Mouse (Mus musculus) E14TG2a.4 (cell line): ENCODE measurements around the gene Abcg5.

Source experiments
- CTCF ChIP-seq: conservative IDR thresholded peaks from 2 replicates; pipeline ENCODE4 v1.5.1; 2014; ENCODE audit warnings: low read length
- NANOG ChIP-seq: IDR thresholded peaks from 2 replicates; pipeline ENCODE4 v1.6.1; 2014; ENCODE audit warnings: borderline replicate concordance, low read length, mixed read lengths
- POU5F1 ChIP-seq: IDR thresholded peaks from 2 replicates; pipeline ENCODE4 v1.6.1; 2014; ENCODE audit warnings: low read length, borderline replicate concordance

GRCm38 (mm10) chr17:84688834-84689233, 6.0 kb upstream of the Abcg5 start:
- TF ChIP-seq CTCF (no peak), NANOG (no peak), POU5F1 (no peak)
